Mouse (Mus musculus) liver, postnatal 0 days (tissue): ENCODE measurements around the gene Xpc.

ENCODE experiments used
- CTCF ChIP-seq: sonication (generic); IDR thresholded peaks from 2 replicates; pipeline ENCODE4 v1.5.1; 2016; ENCODE audit warnings: antibody characterized with exemption, low read depth
- EP300 ChIP-seq: IDR thresholded peaks from 2 replicates; pipeline ENCODE4 v1.6.1; 2016; ENCODE audit warnings: antibody characterized with exemption, low read depth, mild to moderate bottlenecking

DNA sequence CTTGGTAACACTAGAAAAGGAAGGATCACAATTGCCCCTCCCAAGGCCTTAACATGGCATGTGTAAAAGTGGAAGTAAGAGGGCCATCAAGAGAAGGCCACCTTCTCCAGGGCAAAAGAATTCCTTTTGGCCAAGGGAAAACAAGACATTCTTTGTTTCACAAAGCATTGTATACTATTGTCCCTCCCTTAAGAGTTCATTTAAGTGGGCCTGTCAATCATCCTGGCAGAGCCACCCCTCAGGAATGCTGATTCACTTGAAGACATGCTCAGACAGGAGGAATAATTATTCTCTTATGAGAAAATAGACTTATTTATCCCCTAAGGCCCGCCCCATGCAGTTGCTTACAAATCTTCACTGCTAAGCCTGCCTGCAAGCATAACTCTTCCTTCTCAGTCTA lies 63.6 kb downstream of the Xpc start:
- TF ChIP-seq CTCF, result no peak
- TF ChIP-seq EP300, result no peak
